8 mouse cellular contexts compared by ENCODE assay signal in genomic region chr2:71812221-71813021, GRCm38 (mm10).
DNase-seq lines count a peak whose midpoint lies in the region; ATAC-seq and TF ChIP-seq lines count a peak whose summit lies in the region.

No protein-coding gene starts in this region.

- no peaks in the 10 kb centered on the region for H3K27me3 ChIP-seq in intestine, embryonic 14.5 days (replicated peaks; ENCODE audit: control insufficient read depth, insufficient read depth, low read length)
- peaks cover 6% of the 10 kb centered on the region for H3K27me3 ChIP-seq in midbrain, embryonic 12.5 days
- no peaks in the 10 kb centered on the region for H3K27me3 ChIP-seq in small intestine, adult 2 months (ENCODE audit: control insufficient read depth, insufficient read depth, low read length)

- intact Hi-C loops in left cerebral cortex, postnatal 10 days (cut with DNase I), result loop anchor here (5.0 to 10.0 kb wide), 3 partner anchors 215 to 558 kb away; no protein-coding TSS in a partner anchor

- no peaks in the 10 kb centered on the region for H3K36me3 ChIP-seq in intestine, embryonic 14.5 days (ENCODE audit: control insufficient read depth, insufficient read depth, low read length)
- no peaks in the 10 kb centered on the region for H3K36me3 ChIP-seq in midbrain, embryonic 12.5 days
- H3K36me3 ChIP-seq in small intestine, adult 2 months (ENCODE audit: control insufficient read depth, insufficient read depth, low read length), result peaks cover 6% of the 10 kb centered on the region

- TF ChIP-seq CTCF in cortical plate, adult 2 months (IDR thresholded peaks at IDR 0.05; ENCODE audit: extremely low read depth, insufficient read depth, low read length), result peak; percentile 87
- peak; percentile 96 for TF ChIP-seq CTCF in small intestine, adult 2 months (IDR thresholded peaks at IDR 0.05; ENCODE audit: extremely low read depth, insufficient read length, insufficient replicate concordance, low read depth, low read length)

- H3K4me2 ChIP-seq in intestine, embryonic 14.5 days (ENCODE audit: low read length), result no peak overlapping the region
- H3K4me2 ChIP-seq in midbrain, embryonic 12.5 days (replicated peaks), result no peak overlapping the region

- H3K9ac ChIP-seq in intestine, embryonic 14.5 days (ENCODE audit: low read length), result no peak overlapping the region
- H3K9ac ChIP-seq in midbrain, embryonic 12.5 days (replicated peaks), result no peak overlapping the region

- DNase-seq in adrenal gland, adult 18-20 months (ENCODE audit: low spot score in 2 of 2), result peak; percentile 83 to 88
- DNase-seq in gastrocnemius, postnatal 25 days, result peak; percentile 64
- DNase-seq in intestine, embryonic 14.5 days (ENCODE audit: low spot score), result peak; percentile 92
- peak; percentile 83 to 86 for DNase-seq in left cerebral cortex, postnatal 10 days (ENCODE audit: extremely low spot score in 1 of 2, low spot score in 2 of 2)

- no peak overlapping the region for H3K4me3 ChIP-seq in cortical plate, adult 2 months (ENCODE audit: insufficient read depth, low read length)
- H3K4me3 ChIP-seq in intestine, embryonic 14.5 days (ENCODE audit: low read depth, low read length), result no peak overlapping the region
- H3K4me3 ChIP-seq in midbrain, embryonic 12.5 days, result no peak overlapping the region
- peak overlapping the region; percentile 36 for H3K4me3 ChIP-seq in small intestine, adult 2 months (ENCODE audit: low read depth, low read length)

- 35% methylated on average over 12 of the region's 12 CpGs for WGBS in intestine, embryonic 14.5 days
- WGBS in midbrain, embryonic 12.5 days, result 41% methylated on average over 12 of the region's 12 CpGs
- WGBS in small intestine, adult 2 months, result 12% methylated on average over 12 of the region's 12 CpGs

- TF ChIP-seq POLR2A in cortical plate, adult 2 months (IDR thresholded peaks at IDR 0.05; ENCODE audit: extremely low read depth, insufficient read depth, low read length), result no peak
- no peak for TF ChIP-seq POLR2A in small intestine, adult 2 months (IDR thresholded peaks at IDR 0.05; ENCODE audit: low read depth, low read length)

- H3K27ac ChIP-seq in cortical plate, adult 2 months (ENCODE audit: insufficient read depth, low read length), result no peak overlapping the region
- no peak overlapping the region for H3K27ac ChIP-seq in intestine, embryonic 14.5 days (ENCODE audit: low read depth)
- H3K27ac ChIP-seq in midbrain, embryonic 12.5 days (replicated peaks), result no peak overlapping the region
- peak overlapping the region; percentile 87 for H3K27ac ChIP-seq in small intestine, adult 2 months (ENCODE audit: insufficient read depth, low read depth, low read length)

- no peak for ATAC-seq in intestine, embryonic 14.5 days (replicated peaks; ENCODE audit: low FRiP score, low TSS enrichment, low read depth)
- ATAC-seq in midbrain, embryonic 12.5 days (ENCODE audit: low FRiP score, low read depth), result peak; percentile 58; the same call in 1 of the 2 replicates
- ATAC-seq in erythroid progenitor cell, adult 5-6 weeks (replicated peaks; ENCODE audit: low FRiP score, poor library complexity, severe bottlenecking), result no peak

- 0 out of 2 replicates have a peak, but pooled peaks cover 2% of the 10 kb centered on the region for H3K4me1 ChIP-seq in cortical plate, adult 2 months (ENCODE audit: control insufficient read depth, insufficient read depth, low read length)
- H3K4me1 ChIP-seq in intestine, embryonic 14.5 days (replicated peaks; ENCODE audit: control insufficient read depth, insufficient read depth, low read length), result peaks cover 20% of the 10 kb centered on the region
- peaks cover 42% of the 10 kb centered on the region for H3K4me1 ChIP-seq in midbrain, embryonic 12.5 days
- peaks cover 54% of the 10 kb centered on the region for H3K4me1 ChIP-seq in small intestine, adult 2 months (ENCODE audit: control insufficient read depth, insufficient read depth, insufficient read length, low read length)

- H3K9me3 ChIP-seq in intestine, embryonic 14.5 days (ENCODE audit: control insufficient read depth, low read length), result no peaks in the 10 kb centered on the region
- no peaks in the 10 kb centered on the region for H3K9me3 ChIP-seq in midbrain, embryonic 12.5 days
